Mouse (Mus musculus) brain, embryonic 14.5 days (tissue): Measurements from ENCODE around the gene Ubl7.

Source experiments
- CTCF ChIP-seq: fragments of 200-500 bp; IDR thresholded peaks from 2 replicates; pipeline ENCODE4 v1.5.1; 2012; ENCODE audit warnings: inconsistent platforms, mild to moderate bottlenecking, moderate library complexity, borderline replicate concordance; ENCODE audit not compliant: insufficient read depth, insufficient read length; ENCODE audit errors: extremely low read depth
- POLR2A ChIP-seq: fragments of 200-500 bp; IDR thresholded peaks from 2 replicates; pipeline ENCODE4 v1.6.1; 2012; ENCODE audit warnings: mild to moderate bottlenecking, inconsistent platforms, borderline replicate concordance; ENCODE audit not compliant: poor library complexity, insufficient read depth, insufficient read length, severe bottlenecking; ENCODE audit errors: extremely low read depth

GRCm38 (mm10) chr9:57978858-57979257 lies 68.1 kb downstream of the Ubl7 start:
- TF ChIP-seq CTCF (no peak), POLR2A (no peak)
